In genomic region chr10:93611419-93612007, GRCm38 (mm10) we compare ENCODE assay signal across 8 mouse cellular contexts. TPM values are rescaled to one million over a fixed set of nuclear protein-coding genes. Genes with fewer than 3 reads are reported as not detected.
DNase-seq lines count a peak whose midpoint lies in the region; ATAC-seq and TF ChIP-seq lines count a peak whose summit lies in the region.

No protein-coding gene starts in this region.

- no peaks in the 10 kb centered on the region for H3K27me3 ChIP-seq in heart, embryonic 12.5 days (replicated peaks)
- H3K27me3 ChIP-seq in ES-Bruce4 (ENCODE audit: control insufficient read depth, insufficient read depth, low read length, poor library complexity, severe bottlenecking), result no peaks in the 10 kb centered on the region
- H3K27me3 ChIP-seq in limb, embryonic 10.5 days (ENCODE audit: low read depth, poor library complexity, severe bottlenecking), result no peaks in the 10 kb centered on the region
- H3K27me3 ChIP-seq in midbrain, embryonic 15.5 days (replicated peaks), result no peaks in the 10 kb centered on the region

- TF ChIP-seq EP300 in ES-Bruce4 (IDR thresholded peaks at IDR 0.05; ENCODE audit: insufficient read depth, low read depth, low read length), result no peak

- 46% methylated on average over 18 of the region's 18 CpGs for WGBS in heart, embryonic 12.5 days
- 55% methylated on average over 18 of the region's 18 CpGs for WGBS in limb, embryonic 10.5 days
- WGBS in midbrain, embryonic 15.5 days, result 34% methylated on average over 18 of the region's 18 CpGs

- H3K9me3 ChIP-seq in heart, embryonic 12.5 days (replicated peaks), result peaks cover 20% of the 10 kb centered on the region; the same call in 1 of the 2 replicates
- peaks cover 18% of the 10 kb centered on the region for H3K9me3 ChIP-seq in ES-Bruce4 (replicated peaks; ENCODE audit: control insufficient read depth, insufficient read depth, low read length, poor library complexity, severe bottlenecking)
- no peaks in the 10 kb centered on the region for H3K9me3 ChIP-seq in limb, embryonic 10.5 days (replicated peaks)
- no peaks in the 10 kb centered on the region for H3K9me3 ChIP-seq in midbrain, embryonic 15.5 days

- no peaks in the 10 kb centered on the region for H3K36me3 ChIP-seq in heart, embryonic 12.5 days
- no peaks in the 10 kb centered on the region for H3K36me3 ChIP-seq in ES-Bruce4 (ENCODE audit: control insufficient read depth, insufficient read depth, low read length, poor library complexity, severe bottlenecking)
- H3K36me3 ChIP-seq in limb, embryonic 10.5 days, result no peaks in the 10 kb centered on the region
- no peaks in the 10 kb centered on the region for H3K36me3 ChIP-seq in midbrain, embryonic 15.5 days (replicated peaks)

- no peak overlapping the region for H3K9ac ChIP-seq in heart, embryonic 12.5 days
- no peak overlapping the region for H3K9ac ChIP-seq in ES-Bruce4 (ENCODE audit: low read depth, poor library complexity, severe bottlenecking)
- H3K9ac ChIP-seq in midbrain, embryonic 15.5 days, result no peak overlapping the region

- H3K4me3 ChIP-seq in heart, embryonic 12.5 days, result no peak overlapping the region
- H3K4me3 ChIP-seq in ES-Bruce4 (ENCODE audit: low read depth, low read length), result no peak overlapping the region
- no peak overlapping the region for H3K4me3 ChIP-seq in limb, embryonic 10.5 days
- H3K4me3 ChIP-seq in midbrain, embryonic 15.5 days, result no peak overlapping the region

- H3K27ac ChIP-seq in heart, embryonic 12.5 days (ENCODE audit: poor library complexity, severe bottlenecking), result no peak overlapping the region
- no peak overlapping the region for H3K27ac ChIP-seq in ES-Bruce4 (ENCODE audit: insufficient read depth, low read length)
- no peak overlapping the region for H3K27ac ChIP-seq in limb, embryonic 10.5 days
- H3K27ac ChIP-seq in midbrain, embryonic 15.5 days, result peak overlapping the region; percentile 17

- peak; percentile 45 for TF ChIP-seq CTCF in ES-Bruce4 (IDR thresholded peaks at IDR 0.05; ENCODE audit: low read depth, low read length)

- peak overlapping the region; percentile 43; the same call in 1 of the 2 replicates for H3K4me2 ChIP-seq in heart, embryonic 12.5 days
- H3K4me2 ChIP-seq in midbrain, embryonic 15.5 days, result peak overlapping the region; percentile 34

- no peaks in the 10 kb centered on the region for H3K4me1 ChIP-seq in heart, embryonic 12.5 days (replicated peaks)
- peaks cover 2% of the 10 kb centered on the region for H3K4me1 ChIP-seq in ES-Bruce4 (ENCODE audit: control insufficient read depth, insufficient read depth, low read length)
- no peaks in the 10 kb centered on the region for H3K4me1 ChIP-seq in limb, embryonic 10.5 days
- peaks cover 4% of the 10 kb centered on the region; the same call in 1 of the 2 replicates for H3K4me1 ChIP-seq in midbrain, embryonic 15.5 days

- no peak for ATAC-seq in heart, embryonic 12.5 days (ENCODE audit: insufficient number of reproducible peaks, low FRiP score)
- ATAC-seq in midbrain, embryonic 15.5 days (replicated peaks), result peak; percentile 48; the same call in 1 of the 2 replicates

- intact Hi-C loops in heart, postnatal 25 days (cut with DNase I), result loop anchor here (1.0 to 5.0 kb wide), 3 partner anchors 151 to 201 kb away; no protein-coding TSS in a partner anchor
- intact Hi-C loops in heart, postnatal 14 days (cut with DNase I), result loop anchor here (1.0 to 5.0 kb wide), 2 partner anchors 165 to 201 kb away; no protein-coding TSS in a partner anchor

- TF ChIP-seq POLR2A in ES-Bruce4 (IDR thresholded peaks at IDR 0.05; ENCODE audit: insufficient read depth, low read length), result no peak

- DNase-seq in heart, postnatal 25 days (ENCODE audit: low spot score), result no peak
- peak; percentile 79 for DNase-seq in cerebellum, adult 9-10 months
- peak; percentile 23 to 37 for DNase-seq in heart, postnatal 14 days
- peak; percentile 57 for DNase-seq in limb, embryonic 10.5 days (ENCODE audit: low spot score)
- DNase-seq in spleen, postnatal 4 days (ENCODE audit: low spot score in 2 of 2), result no peak

RNA-seq across cellular contexts. Expression of gene Snrpf, which starts 22.0 kb away (rescaled TPM):
- polyA plus RNA-seq in heart, embryonic 12.5 days (2016; fragmentation: Nextera tagmentation; extraction: Ambion mirVana), result 84.8 and 85.4 TPM in 2 replicates
- total RNA-seq in heart, postnatal 25 days (2021), result 10 to 100 TPM; 10.8 to 12.5 TPM
- 67.6 and 73.2 TPM in 2 replicates for polyA plus RNA-seq in ES-Bruce4 (2011; ENCODE audit: insufficient read depth, insufficient read length, low read depth, missing spikeins)
- 10 to 100 TPM in 1 of 2 experiments, 1 to 10 TPM in 1; 9.5 to 10.1 TPM for total RNA-seq in heart, postnatal 14 days (2021)
- 192 and 220 TPM in 2 replicates for polyA plus RNA-seq in limb, embryonic 10.5 days (2016; fragmentation: Nextera tagmentation; extraction: Ambion mirVana)
- 59.1 and 60.3 TPM in 2 replicates for polyA plus RNA-seq in midbrain, embryonic 15.5 days (2015; fragmentation: Nextera tagmentation; extraction: Ambion mirVana)

RNA-seq across cellular contexts. Expression of gene Ntn4, which starts 29.0 kb away (rescaled TPM):
- 0.48 and 1.3 TPM in 2 replicates for polyA plus RNA-seq in heart, embryonic 12.5 days (2016; fragmentation: Nextera tagmentation; extraction: Ambion mirVana)
- 10 to 100 TPM; 12.2 to 14.1 TPM for total RNA-seq in heart, postnatal 25 days (2021)
- polyA plus RNA-seq in ES-Bruce4 (2011; ENCODE audit: insufficient read depth, insufficient read length, low read depth, missing spikeins), result 2.2 TPM in 2 replicates
- total RNA-seq in heart, postnatal 14 days (2021), result 10 to 100 TPM; 18.0 to 18.4 TPM
- 0.34 and 0.76 TPM in 2 replicates for polyA plus RNA-seq in limb, embryonic 10.5 days (2016; fragmentation: Nextera tagmentation; extraction: Ambion mirVana)
- polyA plus RNA-seq in midbrain, embryonic 15.5 days (2015; fragmentation: Nextera tagmentation; extraction: Ambion mirVana), result 1.2 and 1.8 TPM in 2 replicates

Comparison
In these comparisons a context has a peak if more than half of its experiments do, and no peak if none do; other contexts are left out.
1. DNase-seq: peak in cerebellum, adult 9-10 months (single experiment), heart, postnatal 14 days (2 of 2) and limb, embryonic 10.5 days (single experiment); none in heart, postnatal 25 days (single experiment) and spleen, postnatal 4 days (0 of 2).